Mouse (Mus musculus) liver, adult 2 months (tissue): ENCODE data around the gene BC035044.

ENCODE experiments used
- CTCF ChIP-seq: fragments of 200-500 bp; IDR thresholded peaks from 2 replicates; pipeline ENCODE4 v1.5.1; 2011; ENCODE audit warnings: low read depth, low read length, control low read depth
- POLR2A ChIP-seq: fragments of 200-500 bp; IDR thresholded peaks from 2 replicates; pipeline ENCODE4 v1.6.1; 2011; ENCODE audit warnings: low read length, control low read depth; ENCODE audit not compliant: insufficient read depth; ENCODE audit errors: extremely low read depth

DNA sequence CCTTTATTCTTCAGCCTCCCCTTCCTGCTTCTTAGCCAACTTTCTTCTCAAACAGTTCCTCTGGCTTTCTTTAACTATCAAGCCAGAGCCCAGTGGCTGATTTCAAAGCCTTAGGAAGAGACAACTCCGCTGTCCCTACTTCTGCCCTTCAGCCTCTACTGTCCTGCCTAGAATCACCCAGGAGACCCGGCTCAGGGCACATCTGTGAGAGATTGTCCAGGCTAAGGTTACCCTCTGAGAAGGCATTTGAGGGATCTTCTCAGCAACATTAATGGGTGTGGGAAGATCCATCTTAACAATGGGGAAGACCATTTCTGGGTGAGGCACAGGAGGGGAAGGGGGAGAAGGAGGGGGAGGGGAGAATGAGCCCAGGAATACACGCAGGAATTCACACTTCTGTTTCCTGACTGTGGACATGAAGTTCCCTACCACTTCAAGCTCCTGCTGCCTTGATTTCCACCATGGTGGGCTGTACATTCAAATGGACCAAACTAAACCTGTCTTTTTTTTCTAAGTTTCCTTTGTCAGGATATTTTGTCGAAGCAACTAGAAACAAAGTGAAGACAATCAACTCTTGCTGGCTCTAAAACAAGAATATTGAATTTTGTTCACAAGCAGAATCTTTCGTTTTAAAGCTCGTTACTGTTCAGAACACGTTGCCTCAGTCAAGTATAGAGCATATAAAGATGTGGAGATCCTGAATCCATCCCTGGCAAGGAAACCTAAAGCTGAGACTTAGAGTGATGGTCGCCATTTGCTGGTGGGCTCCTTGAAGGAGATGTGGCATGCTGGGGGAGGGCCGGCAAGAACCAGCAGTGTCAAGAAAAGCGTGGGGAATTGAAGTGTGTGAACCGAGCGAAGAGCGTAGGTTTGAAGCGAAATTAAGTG is 53.2 kb downstream of the BC035044 start:
- TF ChIP-seq CTCF (no peak), POLR2A (no peak)
